Mouse (Mus musculus) forebrain, embryonic 15.5 days (tissue): ENCODE measurements around the gene Gfm1. TPM values are rescaled to one million over a fixed set of nuclear protein-coding genes. Genes with fewer than 3 reads are reported as not detected.

ENCODE experiments used
- ATAC-seq: fragments of 200-750 bp; cut with Nextera tagmentation; replicated peaks from 2 replicates; pipeline ENCODE4 v1.8.0; 2017; ENCODE audit warnings: mild to moderate bottlenecking, moderate TSS enrichment, moderate library complexity
- H3K27ac ChIP-seq: fragments of 300-500 bp; sonication (generic); replicated peaks from 2 replicates; pipeline ENCODE4 v1.5.1; 2015; ENCODE audit warnings: mild to moderate bottlenecking, inconsistent platforms
- H3K27me3 ChIP-seq: fragments of 300-500 bp; sonication (generic); 2 replicates; pipeline ENCODE4 v1.6.1; 2015; ENCODE audit warnings: inconsistent platforms
- H3K36me3 ChIP-seq: fragments of 300-500 bp; sonication (generic); 2 replicates; pipeline ENCODE4 v1.6.1; 2015; ENCODE audit warnings: mild to moderate bottlenecking, inconsistent platforms
- H3K4me1 ChIP-seq: fragments of 300-500 bp; sonication (generic); 2 replicates; pipeline ENCODE4 v1.6.1; 2015; ENCODE audit warnings: inconsistent platforms
- H3K4me2 ChIP-seq: fragments of 300-500 bp; sonication (generic); replicated peaks from 2 replicates; pipeline ENCODE4 v1.6.1; 2015; ENCODE audit warnings: mild to moderate bottlenecking, inconsistent platforms
- H3K4me3 ChIP-seq: fragments of 300-500 bp; sonication (generic); 2 replicates; pipeline ENCODE4 v1.5.1; 2015; ENCODE audit warnings: mild to moderate bottlenecking, inconsistent platforms
- H3K9ac ChIP-seq: fragments of 300-500 bp; sonication (generic); replicated peaks from 2 replicates; pipeline ENCODE4 v1.6.1; 2015; ENCODE audit warnings: mild to moderate bottlenecking, inconsistent platforms
- H3K9me3 ChIP-seq: fragments of 300-500 bp; sonication (generic); 2 replicates; pipeline ENCODE4 v1.6.1; 2016; ENCODE audit warnings: inconsistent platforms
- WGBS: fragments of 180-500 bp; shearing (Covaris S2); methylation state at CpG from one replicate; pipeline ENCODE4 v1.1.7; 2015; ENCODE audit warnings: mixed read lengths; 5-methylcytosine and 5-hydroxymethylcytosine counted together
- polyA plus RNA-seq: library from polyadenylated mRNA; unstranded; fragments of >200 nt; fragmentation: Nextera tagmentation; extraction: Ambion mirVana; gene quantifications from 2 replicates; pipeline ENCODE4 v1.2.1, GENCODE M21; 2015

Gene Gfm1
- polyA plus RNA-seq, 1 experiment from 2014 or later = 33.2 TPM

- 98% methylated on average over 2 of the region's 2 CpGs for WGBS
- Histone ChIP-seq H3K9ac (no peak overlapping the region), H3K4me2 (no peak overlapping the region), H3K9me3 (no peaks in the 10 kb centered on the region), H3K4me3 (no peak overlapping the region), H3K27me3 (no peaks in the 10 kb centered on the region), H3K27ac (no peak overlapping the region), H3K4me1 (peaks cover 17% of the 10 kb centered on the region), H3K36me3 (peaks cover 17% of the 10 kb centered on the region)
- no peak for ATAC-seq
Measured at GRCm38 (mm10) chr3:67467281-67467680, 37.4 kb downstream of the Gfm1 start.

- H3K4me2 ChIP-seq = no peak overlapping the region
- H3K4me1 ChIP-seq = no peaks in the 10 kb centered on the region
- peaks cover 31% of the 10 kb centered on the region for H3K36me3 ChIP-seq
- H3K27me3 ChIP-seq = no peaks in the 10 kb centered on the region
- H3K9me3 ChIP-seq = no peaks in the 10 kb centered on the region
- no peak overlapping the region for H3K9ac ChIP-seq
- no peak overlapping the region for H3K27ac ChIP-seq
- H3K4me3 ChIP-seq = no peak overlapping the region
- 87% methylated on average over 4 of the region's 4 CpGs for WGBS
- no peak for ATAC-seq
Measured at GRCm38 (mm10) chr3:67471408-67472127, 41.7 kb downstream of the Gfm1 start.

DNA sequence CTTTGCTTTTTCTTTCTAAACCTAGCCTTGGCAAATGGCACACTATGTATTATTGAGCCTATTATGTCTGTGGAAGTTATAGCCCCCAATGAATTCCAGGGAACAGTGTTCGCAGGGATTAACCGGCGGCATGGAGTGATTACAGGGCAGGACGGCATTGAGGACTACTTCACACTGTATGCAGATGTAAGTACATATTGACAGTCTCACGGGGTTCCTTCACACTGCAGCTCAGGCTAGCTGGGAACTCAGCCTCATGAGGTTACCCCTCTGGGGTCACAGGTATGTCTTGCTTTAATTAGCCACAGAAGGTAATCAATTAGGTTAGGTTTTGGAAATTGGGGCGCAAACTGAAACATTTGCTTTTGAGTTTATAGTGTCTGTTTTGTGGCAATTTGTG, 43.5 kb downstream of the Gfm1 start:
- H3K27me3 ChIP-seq = no peaks in the 10 kb centered on the region
- no peak overlapping the region for H3K4me3 ChIP-seq
- no peak for ATAC-seq
- no peak overlapping the region for H3K4me2 ChIP-seq
- H3K9ac ChIP-seq = no peak overlapping the region
- H3K9me3 ChIP-seq = no peaks in the 10 kb centered on the region
- WGBS = 90% methylated on average over 6 of the region's 6 CpGs
- peaks cover 22% of the 10 kb centered on the region for H3K36me3 ChIP-seq
- no peaks in the 10 kb centered on the region for H3K4me1 ChIP-seq
- H3K27ac ChIP-seq = no peak overlapping the region

GRCm38 (mm10) chr3:67479806-67480205, 49.9 kb downstream of the Gfm1 start:
- no peak overlapping the region for H3K4me2 ChIP-seq
- H3K9ac ChIP-seq = no peak overlapping the region
- WGBS = 93% methylated on average over 11 of the region's 11 CpGs
- H3K27me3 ChIP-seq = no peaks in the 10 kb centered on the region
- H3K36me3 ChIP-seq = peaks cover 13% of the 10 kb centered on the region
- H3K4me3 ChIP-seq = no peak overlapping the region
- H3K27ac ChIP-seq = no peak overlapping the region
- ATAC-seq = no peak
- no peaks in the 10 kb centered on the region for H3K4me1 ChIP-seq
- H3K9me3 ChIP-seq = no peaks in the 10 kb centered on the region

- 0 out of 2 replicates have a peak, but pooled peaks cover 3% of the 10 kb centered on the region for H3K36me3 ChIP-seq
- WGBS = 90% methylated on average over 10 of the region's 10 CpGs
- no peak overlapping the region for H3K4me2 ChIP-seq
- no peaks in the 10 kb centered on the region for H3K9me3 ChIP-seq
- H3K27ac ChIP-seq = no peak overlapping the region
- H3K9ac ChIP-seq = no peak overlapping the region
- no peak overlapping the region for H3K4me3 ChIP-seq
- ATAC-seq = no peak
- no peaks in the 10 kb centered on the region for H3K4me1 ChIP-seq
- H3K27me3 ChIP-seq = no peaks in the 10 kb centered on the region
Measured at GRCm38 (mm10) chr3:67482400-67482799, 52.5 kb downstream of the Gfm1 start.

DNA sequence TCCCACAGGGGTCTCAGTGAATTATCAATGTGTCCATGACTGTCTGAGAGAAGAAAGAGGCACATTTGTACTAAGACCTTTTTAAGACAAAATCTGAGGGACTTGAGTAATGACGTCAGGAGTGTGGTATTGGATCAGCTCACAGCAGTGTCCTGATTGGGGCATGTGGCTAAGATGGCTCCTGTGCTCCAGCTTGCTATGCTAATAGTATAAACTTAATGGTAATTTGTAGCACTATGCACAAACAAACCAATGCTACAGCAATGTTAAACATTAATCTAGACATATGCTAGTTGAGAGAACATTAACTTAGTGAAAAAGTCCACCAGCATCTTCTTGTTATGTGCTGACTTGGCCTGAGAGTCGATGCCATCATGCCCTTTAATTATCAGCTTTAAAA, 55.3 kb downstream of the Gfm1 start:
- H3K4me1 ChIP-seq = no peaks in the 10 kb centered on the region
- no peak for ATAC-seq
- WGBS = 86% methylated on average over 2 of the region's 2 CpGs
- no peaks in the 10 kb centered on the region for H3K27me3 ChIP-seq
- H3K9me3 ChIP-seq = no peaks in the 10 kb centered on the region
- H3K9ac ChIP-seq = no peak overlapping the region
- no peak overlapping the region for H3K27ac ChIP-seq
- H3K36me3 ChIP-seq = no peaks in the 10 kb centered on the region
- no peak overlapping the region for H3K4me2 ChIP-seq
- no peak overlapping the region for H3K4me3 ChIP-seq

DNA sequence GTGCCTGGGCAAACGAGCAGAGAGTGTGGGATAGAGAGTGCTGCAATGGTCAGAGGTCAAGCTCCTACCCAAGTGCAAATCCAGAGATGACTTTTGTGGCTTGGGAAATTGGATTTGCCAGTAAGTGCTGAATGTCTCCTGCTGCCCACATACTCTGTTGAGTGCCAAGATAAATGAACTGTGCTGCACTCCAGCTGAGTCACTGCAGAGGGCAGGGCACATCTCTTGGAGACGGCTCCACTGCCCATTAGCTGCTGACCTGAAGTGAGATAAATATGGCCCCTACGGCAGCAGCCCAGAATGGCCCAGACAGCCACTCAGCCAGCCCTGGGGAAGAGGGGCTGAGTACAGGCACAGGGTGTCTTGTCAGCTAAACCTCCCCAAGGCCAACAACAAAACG, 60.3 kb downstream of the Gfm1 start:
- ATAC-seq = no peak
- Histone ChIP-seq H3K4me3 (no peak overlapping the region), H3K9me3 (no peaks in the 10 kb centered on the region), H3K4me1 (no peaks in the 10 kb centered on the region), H3K9ac (no peak overlapping the region), H3K27me3 (no peaks in the 10 kb centered on the region), H3K27ac (no peak overlapping the region), H3K36me3 (no peaks in the 10 kb centered on the region), H3K4me2 (no peak overlapping the region)
- 65% methylated on average over 4 of the region's 4 CpGs for WGBS

DNA sequence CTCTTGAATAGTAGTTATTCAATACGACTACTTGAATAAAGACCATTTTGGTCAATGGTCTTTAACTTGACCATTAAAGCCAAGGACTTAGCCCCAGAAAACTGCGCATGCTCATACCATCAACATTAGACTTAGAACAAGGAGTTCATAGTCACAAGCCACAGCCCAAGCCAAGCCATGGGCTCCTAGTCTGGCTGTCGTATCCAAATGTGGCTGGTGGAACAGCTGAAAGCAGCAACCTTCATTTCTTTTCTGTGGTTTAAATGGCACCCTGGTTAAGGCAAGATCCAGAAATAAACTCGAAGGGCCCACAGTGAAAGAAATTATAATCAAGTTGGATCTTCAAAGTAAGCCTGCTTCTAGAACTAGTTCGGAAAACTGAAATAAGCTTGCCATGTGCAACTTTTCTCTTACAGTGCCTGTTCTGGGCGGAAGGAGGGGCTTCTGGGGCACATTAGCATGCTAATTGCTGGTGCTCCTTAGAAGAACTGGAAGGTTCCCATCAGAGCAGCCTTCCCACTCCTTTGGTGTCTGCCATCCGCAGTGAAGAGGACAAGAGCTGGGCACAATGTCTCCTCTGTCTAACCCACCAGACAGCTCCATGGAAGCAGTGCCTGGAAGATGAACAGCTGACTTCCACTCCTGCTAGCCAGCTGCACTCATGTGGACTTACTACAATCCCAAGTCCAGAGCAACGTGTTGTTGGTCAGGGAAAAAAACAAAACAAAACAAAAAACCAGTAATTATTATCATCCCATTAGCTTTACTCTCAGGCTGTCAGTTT, 62.4 kb downstream of the Gfm1 start:
- no peaks in the 10 kb centered on the region for H3K4me1 ChIP-seq
- ATAC-seq = no peak
- 73% methylated on average over 8 of the region's 8 CpGs for WGBS
- H3K9ac ChIP-seq = no peak overlapping the region
- H3K4me2 ChIP-seq = no peak overlapping the region
- no peak overlapping the region for H3K4me3 ChIP-seq
- no peaks in the 10 kb centered on the region for H3K9me3 ChIP-seq
- H3K36me3 ChIP-seq = no peaks in the 10 kb centered on the region
- no peaks in the 10 kb centered on the region for H3K27me3 ChIP-seq
- H3K27ac ChIP-seq = no peak overlapping the region

DNA sequence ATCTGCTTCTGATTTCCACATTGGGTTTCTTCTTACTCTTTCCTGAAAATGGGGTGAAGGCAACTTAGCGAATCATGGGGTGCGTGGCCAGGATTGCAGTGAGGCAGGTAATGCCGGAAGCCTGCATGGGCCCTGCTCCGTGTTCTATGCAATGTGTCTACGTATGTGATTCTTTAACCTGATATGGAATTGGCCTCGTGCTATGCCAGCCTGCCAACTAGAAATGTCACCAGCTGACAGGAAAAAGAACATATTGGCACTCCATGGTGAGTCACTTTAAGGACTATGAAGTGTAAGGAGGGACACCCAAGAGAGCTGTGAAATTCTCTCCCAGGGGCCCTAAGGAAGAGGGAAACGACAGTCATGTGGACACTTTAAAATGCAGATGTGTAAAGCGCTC, 63.2 kb downstream of the Gfm1 start:
- Histone ChIP-seq H3K27me3 (no peaks in the 10 kb centered on the region), H3K27ac (no peak overlapping the region), H3K9ac (no peak overlapping the region), H3K36me3 (no peaks in the 10 kb centered on the region), H3K4me3 (no peak overlapping the region), H3K4me1 (no peaks in the 10 kb centered on the region), H3K9me3 (no peaks in the 10 kb centered on the region), H3K4me2 (no peak overlapping the region)
- ATAC-seq = no peak
- WGBS = 89% methylated on average over 8 of the region's 8 CpGs

GRCm38 (mm10) chr3:67496310-67496709, 66.4 kb downstream of the Gfm1 start:
- Histone ChIP-seq H3K9me3 (no peaks in the 10 kb centered on the region), H3K9ac (no peak overlapping the region), H3K4me3 (no peak overlapping the region), H3K4me1 (no peaks in the 10 kb centered on the region), H3K4me2 (no peak overlapping the region), H3K36me3 (no peaks in the 10 kb centered on the region), H3K27me3 (no peaks in the 10 kb centered on the region), H3K27ac (no peak overlapping the region)
- no peak for ATAC-seq
- WGBS = 91% methylated on average over 10 of the region's 10 CpGs

GRCm38 (mm10) chr3:67497998-67498397, 68.1 kb downstream of the Gfm1 start:
- WGBS = 84% methylated on average over 2 of the region's 2 CpGs

DNA sequence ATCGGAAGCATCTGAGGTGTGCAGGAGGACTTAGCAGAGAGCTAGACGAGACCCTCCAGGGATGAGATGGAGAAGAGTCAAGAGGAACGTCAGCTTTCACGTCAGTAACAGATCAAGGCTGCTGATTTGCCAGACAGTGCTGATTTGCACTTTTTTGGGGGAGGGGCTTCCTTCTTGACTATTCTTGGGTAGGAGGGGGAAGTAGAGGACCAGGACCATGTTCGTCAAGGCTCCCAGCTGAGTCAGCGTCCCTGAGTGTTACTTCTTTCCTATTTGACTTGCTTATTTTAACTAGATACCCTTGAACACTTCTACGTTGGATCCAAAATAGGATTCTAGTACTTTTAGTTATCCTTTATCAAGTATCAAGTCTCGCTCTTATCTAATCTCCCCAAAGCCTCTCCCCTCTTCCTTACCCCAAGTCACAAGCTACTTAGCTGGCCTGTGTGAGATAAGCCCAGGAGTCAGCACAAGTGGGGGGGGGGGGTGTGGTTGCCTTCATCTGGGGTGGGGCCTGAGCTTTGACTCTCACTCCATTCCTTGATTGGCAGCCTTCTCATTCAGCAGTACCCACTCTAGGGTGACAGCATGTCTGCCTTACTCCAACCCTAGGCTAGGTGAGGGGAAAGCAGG, 69.0 kb downstream of the Gfm1 start:
- Histone ChIP-seq H3K9ac (no peak overlapping the region), H3K9me3 (no peaks in the 10 kb centered on the region), H3K27ac (no peak overlapping the region), H3K36me3 (no peaks in the 10 kb centered on the region), H3K4me3 (no peak overlapping the region), H3K4me1 (no peaks in the 10 kb centered on the region), H3K27me3 (no peaks in the 10 kb centered on the region), H3K4me2 (no peak overlapping the region)
- 92% methylated on average over 8 of the region's 8 CpGs for WGBS
- ATAC-seq = no peak

More at GRCm38 (mm10) chr3:67497998-67498397, 68.1 kb downstream of the Gfm1 start:
- Histone ChIP-seq H3K9me3 (no peaks in the 10 kb centered on the region), H3K27ac (no peak overlapping the region), H3K4me1 (no peaks in the 10 kb centered on the region), H3K9ac (no peak overlapping the region), H3K4me3 (no peak overlapping the region), H3K4me2 (no peak overlapping the region), H3K27me3 (no peaks in the 10 kb centered on the region), H3K36me3 (no peaks in the 10 kb centered on the region)
- no peak for ATAC-seq
